Mouse (Mus musculus): Measurements from ENCODE around the gene Vapb. TPM values are rescaled to one million over a fixed set of nuclear protein-coding genes. Genes with fewer than 3 reads are reported as not detected.

Gene Vapb
- total and polyA plus RNA-seq, 3 experiments = 29.1 to 483 (median 46.5) TPM

DNA sequence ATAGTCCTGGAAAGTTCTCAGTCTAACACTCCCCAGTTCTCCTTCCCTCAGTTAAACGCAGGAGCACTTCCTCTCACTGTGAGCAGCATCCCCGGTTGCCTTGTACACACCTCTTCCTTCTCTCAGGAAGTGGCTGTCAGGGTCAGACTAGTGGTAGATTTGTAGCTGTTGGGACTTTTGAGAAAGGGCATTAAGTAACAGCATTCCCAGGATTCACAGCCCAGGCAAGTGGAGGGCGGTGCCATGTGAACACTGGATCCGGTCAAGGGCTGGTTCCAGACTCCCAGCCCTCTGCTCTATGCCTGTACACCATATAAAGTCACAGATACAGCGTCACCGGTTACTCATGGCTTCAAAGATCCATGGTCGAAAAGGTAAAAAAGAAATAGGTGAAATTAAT is 71.6 kb downstream of the Vapb start:
- H3K79me2 ChIP-seq (ENCODE audit: control insufficient read depth, insufficient read depth, low read length, poor library complexity) = no peaks in the 10 kb centered on the region
- no peaks in the 10 kb centered on the region for H3K4me1 ChIP-seq (ENCODE audit: control insufficient read depth in 1 of 2, insufficient read depth in 2 of 2, low read length in 2 of 2)
- H3K36me3 ChIP-seq (ENCODE audit: control insufficient read depth in 1 of 2, insufficient read depth in 2 of 2, low read length in 2 of 2) = no peaks in the 10 kb centered on the region
- TF ChIP-seq SIN3A (IDR thresholded peaks at IDR 0.05; ENCODE audit: low read length) (no peak), NRF1 (IDR thresholded peaks at IDR 0.05; ENCODE audit: insufficient read depth, low read depth, low read length, poor library complexity, severe bottlenecking) (no peak), POLR2A (IDR thresholded peaks at IDR 0.05; ENCODE audit: control insufficient read depth in 1 of 2, insufficient read depth in 1 of 2, low read depth in 1 of 2, low read length in 2 of 2, poor library complexity in 1 of 2) (no peak), MAFK (IDR thresholded peaks at IDR 0.05; ENCODE audit: borderline replicate concordance, low read depth, low read length) (no peak), USF2 (IDR thresholded peaks at IDR 0.05; ENCODE audit: borderline replicate concordance in 1 of 2, insufficient read depth in 1 of 2, low read depth in 1 of 2, low read length in 2 of 2) (no peak), TCF12 (IDR thresholded peaks at IDR 0.05; ENCODE audit: low read depth, low read length) (no peak), ZMIZ1 (IDR thresholded peaks at IDR 0.05; ENCODE audit: low read depth, low read length) (no peak), USF1 (IDR thresholded peaks at IDR 0.05; ENCODE audit: low read depth, low read length) (no peak), POLR2AphosphoS5 (IDR thresholded peaks at IDR 0.05; ENCODE audit: borderline replicate concordance, low read depth, low read length) (no peak), ETS1 (IDR thresholded peaks at IDR 0.05; ENCODE audit: low read depth, low read length) (no peak), MAX (IDR thresholded peaks at IDR 0.05; ENCODE audit: low read length) (no peak), RCOR1 (IDR thresholded peaks at IDR 0.05; ENCODE audit: low read depth, low read length) (no peak), NELFE (IDR thresholded peaks at IDR 0.05; ENCODE audit: low read depth, low read length) (no peak), UBTF (IDR thresholded peaks at IDR 0.05; ENCODE audit: borderline replicate concordance, insufficient read depth, low read depth, low read length) (no peak), CHD2 (IDR thresholded peaks at IDR 0.05; ENCODE audit: low read length) (no peak), POLR2AphosphoS2 (IDR thresholded peaks at IDR 0.05; ENCODE audit: low read length) (no peak), GABPA (IDR thresholded peaks at IDR 0.05; ENCODE audit: low read depth, low read length) (no peak), JUND (IDR thresholded peaks at IDR 0.05; ENCODE audit: low read depth, low read length) (no peak), TAL1 (IDR thresholded peaks at IDR 0.05; ENCODE audit: low read length) (no peak)
- no peak for DNase-seq (ENCODE audit: low read depth, low spot score)
- no peak overlapping the region for H3K27ac ChIP-seq (ENCODE audit: control insufficient read depth, low read depth, low read length)
- no peaks in the 10 kb centered on the region; the same call in 1 of the 2 replicates for H3K9me3 ChIP-seq (replicated peaks; ENCODE audit: insufficient read depth, low read length)
- H3K9ac ChIP-seq (ENCODE audit: control insufficient read depth, low read depth, low read length, poor library complexity, severe bottlenecking) = no peak overlapping the region
- H3K4me3 ChIP-seq (ENCODE audit: control insufficient read depth in 1 of 2, insufficient read depth in 1 of 2, low read depth in 2 of 2, low read length in 2 of 2) = no peak overlapping the region
- H3K27me3 ChIP-seq (ENCODE audit: control insufficient read depth in 1 of 2, insufficient read depth in 2 of 2, low read length in 2 of 2) = no peaks in the 10 kb centered on the region

DNA sequence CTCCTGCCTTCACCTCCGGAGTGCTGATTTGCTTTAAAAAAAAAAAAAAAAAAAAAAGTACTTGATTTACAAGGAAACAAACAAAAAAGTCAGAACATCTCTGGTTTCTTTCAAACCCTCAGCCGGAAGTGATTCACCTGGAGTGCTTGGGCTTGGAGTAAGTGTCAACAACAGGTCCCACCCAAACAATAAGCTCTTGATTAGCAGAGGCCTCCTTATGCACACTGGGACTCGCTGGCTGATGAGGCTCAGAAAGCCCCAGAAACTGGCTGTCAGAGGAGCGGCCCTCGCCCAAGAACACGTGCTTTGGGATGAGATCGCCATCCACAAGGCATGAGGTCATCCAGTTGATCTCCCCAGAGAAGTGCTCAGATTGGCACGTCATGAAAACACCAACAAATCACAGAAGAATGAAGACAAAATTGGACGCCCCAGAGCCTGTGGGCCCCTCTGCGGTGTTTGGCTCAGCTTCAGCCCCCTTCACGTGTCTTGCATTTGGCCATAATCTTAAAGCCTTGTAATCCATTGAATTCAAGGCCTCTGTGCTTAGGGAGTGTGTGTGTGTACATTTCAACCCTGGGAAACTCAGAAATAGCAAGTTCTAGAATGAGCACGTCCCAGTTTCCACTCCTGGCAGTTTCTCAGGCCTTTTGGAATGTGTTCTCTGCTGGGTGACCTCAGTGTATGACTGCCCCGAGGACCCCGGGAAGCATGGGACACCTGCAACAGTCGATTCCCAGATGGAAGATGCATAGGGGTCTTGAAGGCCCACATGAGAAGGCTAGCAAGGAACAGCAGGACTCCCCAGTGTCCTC is 72.9 kb downstream of the Vapb start:
- Histone ChIP-seq H3K4me3 (ENCODE audit: control insufficient read depth in 1 of 2, insufficient read depth in 1 of 2, low read depth in 2 of 2, low read length in 2 of 2) (no peak overlapping the region), H3K27me3 (ENCODE audit: control insufficient read depth in 1 of 2, insufficient read depth in 2 of 2, low read length in 2 of 2) (no peaks in the 10 kb centered on the region), H3K27ac (ENCODE audit: control insufficient read depth, low read depth, low read length) (no peak overlapping the region), H3K9me3 (replicated peaks; ENCODE audit: insufficient read depth, low read length) (no peaks in the 10 kb centered on the region; the same call in 1 of the 2 replicates), H3K79me2 (ENCODE audit: control insufficient read depth, insufficient read depth, low read length, poor library complexity) (no peaks in the 10 kb centered on the region), H3K9ac (ENCODE audit: control insufficient read depth, low read depth, low read length, poor library complexity, severe bottlenecking) (no peak overlapping the region), H3K36me3 (ENCODE audit: control insufficient read depth in 1 of 2, insufficient read depth in 2 of 2, low read length in 2 of 2) (no peaks in the 10 kb centered on the region), H3K4me1 (ENCODE audit: control insufficient read depth in 1 of 2, insufficient read depth in 2 of 2, low read length in 2 of 2) (no peaks in the 10 kb centered on the region)
- DNase-seq (ENCODE audit: low read depth, low spot score) = no peak
- TF ChIP-seq USF2 (IDR thresholded peaks at IDR 0.05; ENCODE audit: borderline replicate concordance in 1 of 2, insufficient read depth in 1 of 2, low read depth in 1 of 2, low read length in 2 of 2) = no peak
- TF ChIP-seq SMC3 (IDR thresholded peaks at IDR 0.05; ENCODE audit: low read depth, low read length) = no peak
- no peak for TF ChIP-seq UBTF (IDR thresholded peaks at IDR 0.05; ENCODE audit: borderline replicate concordance, insufficient read depth, low read depth, low read length)
- no peak for TF ChIP-seq ZMIZ1 (IDR thresholded peaks at IDR 0.05; ENCODE audit: low read depth, low read length)
- no peak for TF ChIP-seq MYB (IDR thresholded peaks at IDR 0.05; ENCODE audit: low read depth, low read length)
- no peak for TF ChIP-seq CHD1 (IDR thresholded peaks at IDR 0.05; ENCODE audit: low read depth, low read length)
- TF ChIP-seq NRF1 (IDR thresholded peaks at IDR 0.05; ENCODE audit: insufficient read depth, low read depth, low read length, poor library complexity, severe bottlenecking) = no peak
- TF ChIP-seq MYC (IDR thresholded peaks at IDR 0.05; ENCODE audit: low read depth, low read length) = no peak
- no peak for TF ChIP-seq JUND (IDR thresholded peaks at IDR 0.05; ENCODE audit: low read depth, low read length)

Measured in MEL (cell line).